Mouse (Mus musculus): ENCODE measurements at regions not wholly inside any gene's neighbourhood (a gene's known extent, or its start where the extent isn't known, plus 50 kb on each side); places are given as distances from the start of the nearest gene placed in this dataset.

DNA sequence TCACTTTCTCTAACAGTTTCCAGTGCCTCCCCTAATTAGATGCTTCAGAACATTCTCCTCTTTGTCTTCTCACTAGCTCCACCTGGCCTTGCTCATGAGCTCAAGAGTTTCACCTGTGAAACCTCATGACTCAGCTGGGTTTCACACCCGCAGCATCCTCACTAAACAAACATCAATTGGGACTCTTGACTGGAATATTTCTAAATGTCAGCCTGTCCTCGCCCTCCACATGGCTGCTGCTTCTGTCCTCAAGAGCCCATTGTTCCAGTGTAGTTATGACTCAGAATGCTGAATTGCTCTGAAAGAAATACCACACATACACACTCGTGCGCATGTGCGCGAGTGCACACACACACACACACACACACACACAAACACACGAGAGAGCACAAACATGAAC, 407.2 kb downstream of the Prss52 start:
- no peak for DNase-seq

DNA sequence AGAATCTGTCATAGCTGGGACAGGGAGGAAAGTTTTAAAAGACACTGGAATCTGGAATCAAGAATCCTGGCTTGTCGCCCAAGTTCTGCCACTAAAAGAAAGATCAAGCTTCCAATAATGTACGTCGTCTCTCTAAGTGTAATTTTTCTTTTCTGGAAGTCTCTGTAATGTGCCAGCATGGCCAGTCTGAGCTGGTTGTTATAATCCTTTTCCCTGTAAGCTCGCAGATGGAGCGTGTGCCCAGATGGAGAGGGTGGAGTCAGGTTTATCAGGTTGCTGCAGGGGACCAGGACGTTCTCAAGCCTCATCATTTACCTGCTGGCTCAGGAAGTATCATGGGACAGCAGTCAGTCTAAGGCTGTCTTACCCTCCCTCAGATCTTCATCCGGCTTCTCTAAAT, 408.6 kb downstream of the Prss52 start:
- DNase-seq = no peak

DNA sequence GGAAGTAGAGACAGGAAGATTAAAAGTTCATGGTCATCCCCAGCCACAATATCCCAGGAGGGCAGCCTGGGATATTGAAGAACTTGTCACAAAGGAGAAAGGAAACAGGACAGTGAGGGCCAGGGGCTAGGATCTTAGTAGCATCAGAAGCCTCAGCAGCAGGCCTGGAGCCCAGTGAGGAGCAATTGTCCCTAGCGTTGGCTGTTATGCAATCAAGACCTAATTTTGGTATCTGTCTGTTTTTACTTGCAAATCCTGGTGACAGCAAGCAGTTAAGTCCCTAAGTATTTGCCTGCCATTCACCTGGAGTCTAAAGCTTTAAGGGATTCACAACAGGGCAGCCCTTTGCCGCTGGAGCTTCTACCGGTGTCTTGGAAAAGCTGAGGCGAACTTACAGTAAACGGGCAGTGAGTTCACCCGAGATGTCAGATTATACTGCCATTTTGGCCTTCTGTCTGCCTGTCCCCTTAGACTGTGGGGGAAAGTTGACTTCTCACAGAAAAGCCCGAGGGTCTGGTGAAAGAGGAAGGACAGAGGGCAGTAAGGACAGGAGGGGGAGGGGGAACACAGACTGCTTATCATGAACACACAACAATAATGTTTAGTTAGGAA, 413.6 kb downstream of the Prss52 start:
- DNase-seq = no peak

DNA sequence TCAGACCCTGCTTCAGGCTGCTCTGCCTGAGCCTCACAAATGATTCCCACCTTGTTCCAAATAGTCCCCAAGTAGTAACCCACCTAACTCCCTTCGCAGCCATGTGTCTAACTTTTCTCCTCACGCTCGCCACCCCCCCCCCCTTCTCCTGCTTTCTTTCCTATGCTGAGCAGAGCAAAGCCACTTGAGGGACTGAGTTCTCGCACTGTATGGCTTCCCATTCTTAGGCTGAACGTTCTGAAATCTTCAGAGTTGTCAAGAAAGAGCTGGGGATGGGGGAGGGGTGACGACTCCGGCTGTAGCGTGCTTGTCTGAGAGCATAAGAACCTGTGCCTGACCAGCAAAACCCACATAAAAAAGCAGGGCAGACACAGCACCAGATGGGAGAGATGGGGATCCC, 420.6 kb downstream of the Prss52 start:
- DNase-seq = peak; percentile 31

DNA sequence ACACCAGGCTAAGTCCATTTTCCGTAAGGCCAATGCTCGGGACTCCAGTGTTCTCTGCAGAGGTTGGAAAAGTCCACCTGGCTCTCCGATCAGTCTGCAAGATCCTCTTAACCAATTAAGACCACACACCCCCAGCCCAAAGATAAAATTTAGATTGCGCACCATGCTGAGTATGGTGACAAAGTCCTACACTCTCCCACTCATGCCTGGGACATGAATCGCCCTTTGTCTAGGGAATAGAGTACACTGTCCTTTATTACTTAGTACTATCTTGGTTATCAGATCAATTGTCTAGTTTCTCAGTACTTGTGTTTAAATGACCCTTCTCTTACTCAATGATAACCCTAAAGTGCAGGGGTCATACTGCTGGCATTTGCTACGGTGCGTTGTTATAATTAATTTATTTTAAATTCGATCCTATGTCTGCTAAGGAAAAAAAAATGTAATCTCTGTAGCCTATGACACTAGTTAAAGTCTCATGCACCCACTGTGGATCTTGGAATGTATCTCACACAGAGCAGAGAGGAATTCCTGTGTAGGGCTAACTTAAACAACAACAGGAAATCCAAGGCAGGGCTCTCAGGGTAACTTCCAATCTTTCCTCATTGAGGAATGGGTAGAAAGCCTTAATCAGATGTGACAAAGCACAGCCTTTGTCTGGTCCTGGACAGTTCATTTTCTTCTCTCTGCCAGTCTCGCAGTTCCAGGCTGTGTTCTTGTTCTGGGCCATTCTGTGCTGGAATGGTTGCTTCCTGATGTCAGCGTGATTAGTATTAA, 421.4 kb downstream of the Prss52 start:
- no peak for DNase-seq

DNA sequence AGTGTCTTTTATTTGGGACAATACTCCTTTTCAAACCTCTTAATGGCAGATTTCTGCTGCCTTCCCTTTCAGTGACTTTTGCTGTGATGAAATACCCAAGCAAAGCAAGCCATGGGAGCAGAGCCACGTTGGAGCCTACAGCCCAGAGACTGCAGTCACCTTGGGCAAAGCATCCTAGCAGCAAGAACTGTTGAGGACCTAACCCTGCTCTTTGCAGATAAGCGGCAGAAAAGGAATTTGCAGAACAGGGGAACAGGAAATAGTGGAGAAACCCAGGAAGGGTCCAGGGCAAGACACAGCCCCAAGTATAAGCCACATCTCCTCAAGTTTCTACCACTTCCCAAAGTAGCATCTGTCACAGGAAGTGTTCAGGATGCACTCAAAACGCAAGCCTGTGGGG, 426.5 kb downstream of the Prss52 start:
- DNase-seq = no peak

DNA sequence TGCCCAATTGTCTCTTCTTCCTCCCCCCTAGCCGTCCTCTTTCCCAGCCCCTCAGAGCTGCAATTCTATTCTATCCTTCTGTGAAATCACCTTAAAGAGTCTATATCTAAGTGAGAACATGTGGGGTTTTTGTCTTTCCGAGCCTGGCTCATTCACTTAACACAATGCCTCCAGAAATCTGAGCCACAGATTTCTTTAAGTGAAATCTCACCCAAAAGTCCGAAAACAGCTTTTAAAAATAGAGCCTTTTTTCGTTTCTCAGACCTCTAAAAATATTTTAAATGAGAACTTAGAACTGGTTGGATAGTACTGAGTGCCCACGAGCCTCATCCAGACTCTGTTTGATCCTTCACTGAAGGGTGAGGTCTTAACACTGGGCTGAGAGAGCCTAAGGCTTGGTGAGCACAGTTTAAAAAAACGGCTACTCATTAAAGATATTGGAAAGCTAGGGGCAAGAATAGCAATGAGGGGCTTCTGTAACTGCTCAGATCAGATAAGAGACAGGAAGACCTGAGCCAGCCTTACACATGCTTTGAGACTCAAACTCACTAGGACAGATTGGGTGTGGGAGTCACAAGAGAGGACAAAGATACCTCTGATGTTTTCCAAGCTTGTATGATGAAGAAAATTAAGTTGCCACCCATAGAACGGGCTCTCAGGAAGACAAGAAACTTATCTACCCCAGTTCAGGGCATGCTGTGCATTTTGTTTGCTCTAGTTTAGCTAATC, 427.3 kb downstream of the Prss52 start:
- DNase-seq = no peak

DNA sequence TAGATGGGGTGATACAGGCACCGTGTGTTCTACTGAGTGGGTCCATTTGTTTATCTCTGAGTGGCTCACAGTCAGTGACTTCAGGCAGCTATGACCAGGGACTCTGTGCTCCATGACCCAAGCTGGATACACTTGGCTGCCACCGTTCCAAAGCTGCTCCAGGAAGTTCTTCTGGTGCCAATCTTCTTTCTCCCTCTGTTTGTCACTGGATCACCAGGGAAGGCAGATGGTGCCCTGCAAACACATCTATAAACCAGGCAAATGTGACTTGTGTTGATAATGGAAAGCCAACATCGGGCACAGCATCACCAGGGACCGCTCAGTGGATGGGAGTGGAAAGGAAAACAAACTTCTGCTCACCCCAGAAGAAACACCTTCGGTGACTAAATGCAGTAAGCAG, 428.3 kb downstream of the Prss52 start:
- DNase-seq = no peak

DNA sequence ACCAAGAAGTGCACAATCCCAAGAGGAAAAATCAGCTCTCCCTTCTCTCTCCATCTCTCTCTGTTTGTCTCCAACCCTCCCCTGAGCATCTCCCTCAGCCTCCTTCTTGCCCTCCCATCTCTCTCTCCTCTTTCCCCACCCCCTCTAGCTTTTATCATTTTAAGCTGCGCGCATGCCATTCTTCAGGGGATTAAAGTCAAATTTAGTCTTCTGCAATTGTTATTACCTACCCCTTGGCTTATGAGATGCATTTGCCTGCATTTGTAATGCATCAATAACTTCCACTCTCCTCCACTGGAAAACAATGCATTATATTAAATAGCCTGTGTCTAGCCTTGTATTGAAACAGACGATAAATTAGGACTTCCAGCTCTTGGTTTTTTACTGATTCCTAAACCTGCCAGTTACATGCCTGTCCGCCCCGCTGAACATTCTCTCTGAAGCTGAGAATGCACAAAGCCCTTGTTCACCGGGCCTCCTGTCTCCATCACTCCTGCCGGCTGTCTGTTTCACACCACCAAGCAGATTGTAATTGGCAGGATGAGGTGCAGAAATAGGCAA, 429.6 kb downstream of the Prss52 start:
- peak; percentile 27 for DNase-seq

DNA sequence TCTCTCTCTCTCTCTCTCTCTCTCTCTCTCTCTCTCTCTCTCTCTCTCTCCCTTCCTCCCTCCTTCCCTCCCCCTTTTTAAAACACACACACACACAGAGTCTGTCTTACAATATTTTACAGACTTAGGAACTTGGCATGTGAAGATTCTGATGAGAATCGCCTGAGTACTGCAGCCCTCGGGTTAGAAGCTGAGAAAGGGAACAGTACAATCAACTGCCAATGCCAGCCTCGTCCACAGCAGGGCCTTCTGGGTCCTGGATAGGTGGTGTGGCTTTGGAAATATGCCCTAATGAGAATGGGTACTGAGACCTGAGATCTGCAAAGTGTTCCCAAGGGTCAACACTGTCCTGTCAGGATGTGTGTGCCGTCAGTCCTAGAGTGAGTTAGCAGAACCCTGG, 430.1 kb downstream of the Prss52 start:
- no peak for DNase-seq

DNA sequence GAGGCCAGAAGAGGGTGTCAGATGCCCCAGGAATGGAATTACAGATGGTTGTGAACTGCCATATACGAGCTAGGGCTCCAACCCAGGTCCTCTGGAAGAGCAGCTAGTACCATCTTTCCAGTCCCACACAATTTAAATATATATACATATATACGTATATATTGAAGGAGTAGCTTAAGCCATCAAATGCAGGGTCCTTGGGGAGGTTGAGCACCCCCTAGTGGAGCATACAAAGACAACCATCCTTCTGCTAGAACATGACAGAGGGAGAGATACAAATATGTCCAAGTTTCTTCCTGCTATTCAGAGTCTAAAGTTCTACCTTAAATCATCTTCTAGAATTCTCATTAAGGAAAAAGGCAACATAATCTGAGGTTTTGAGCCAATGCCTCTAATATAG, 435.4 kb downstream of the Prss52 start:
- DNase-seq = no peak

DNA sequence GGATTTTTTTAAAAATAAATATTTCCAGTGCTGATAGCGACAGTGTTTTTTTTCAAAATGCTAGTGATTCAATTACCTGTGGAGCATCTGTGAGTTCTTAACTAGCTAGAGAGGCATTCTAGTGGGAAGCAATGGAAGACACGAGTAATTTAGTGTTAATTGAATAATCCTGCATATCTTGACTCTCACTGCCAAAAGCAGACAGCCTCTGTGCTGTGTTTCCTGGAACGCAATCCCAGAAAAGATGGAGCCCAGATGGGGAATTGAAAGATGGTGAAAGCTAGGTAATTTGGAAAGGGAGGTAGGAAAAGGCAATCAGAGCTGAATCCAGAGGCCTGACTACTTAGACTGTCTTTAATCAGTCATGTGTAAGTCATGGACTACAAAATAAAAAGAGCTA, 441.0 kb downstream of the Prss52 start:
- no peak for DNase-seq

DNA sequence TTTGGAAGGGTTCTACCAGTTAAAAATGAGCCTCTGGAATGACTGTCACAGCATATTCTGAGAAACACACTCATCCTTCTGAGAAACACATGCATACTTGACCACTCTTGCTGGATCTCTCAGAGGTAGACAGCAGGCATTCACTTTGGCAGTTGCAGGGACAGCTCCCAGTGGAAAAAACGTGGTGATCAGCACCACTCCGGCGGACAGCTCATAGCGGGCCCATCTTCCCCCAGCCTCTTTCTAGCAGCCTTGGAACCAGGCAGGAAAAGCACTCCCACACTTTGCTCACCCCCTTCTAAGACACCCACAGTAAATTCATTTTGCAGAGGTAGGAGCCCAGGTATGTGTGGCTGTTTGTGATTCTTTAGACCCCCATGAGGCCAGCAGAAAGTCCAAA, 442.7 kb downstream of the Prss52 start:
- DNase-seq = no peak

DNA sequence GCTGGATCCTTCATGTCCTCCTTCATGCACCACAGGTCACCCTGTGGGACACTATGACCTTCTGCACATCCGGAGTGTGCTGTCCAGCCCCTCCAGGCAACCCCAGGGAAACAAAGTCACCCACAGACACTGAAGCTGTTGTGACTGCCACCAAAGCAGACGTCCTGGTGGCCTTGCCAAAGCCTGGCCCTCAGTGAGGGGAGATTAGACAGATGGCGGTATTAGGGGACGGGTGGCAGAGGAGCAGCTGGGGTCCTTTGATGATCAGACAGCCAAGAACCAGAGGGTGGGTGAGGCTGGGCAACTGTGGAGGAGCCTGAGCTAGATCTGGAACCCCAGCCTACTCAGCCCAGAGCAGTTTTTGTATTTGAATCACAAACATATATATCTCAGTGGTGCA, 448.9 kb downstream of the Prss52 start:
- DNase-seq = no peak

DNA sequence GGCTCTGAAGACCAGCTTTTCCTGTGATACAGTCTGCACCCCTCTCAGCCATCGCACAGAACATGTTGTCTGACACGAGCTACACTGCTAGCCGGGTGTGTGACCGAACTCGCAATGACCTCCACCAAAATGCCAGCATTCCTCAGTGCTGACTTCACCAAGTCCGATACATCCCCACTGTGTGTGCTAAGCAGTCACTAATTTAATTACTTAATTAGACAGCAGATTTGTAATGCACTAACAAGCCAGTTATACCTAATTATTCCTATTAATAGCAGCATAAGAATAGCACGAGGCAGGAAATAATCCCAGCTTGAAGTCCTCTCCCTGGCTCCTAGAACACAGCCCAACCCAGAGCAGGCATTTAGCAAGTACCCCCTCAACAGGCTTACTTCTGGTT, 452.0 kb downstream of the Prss52 start:
- DNase-seq = no peak

DNA sequence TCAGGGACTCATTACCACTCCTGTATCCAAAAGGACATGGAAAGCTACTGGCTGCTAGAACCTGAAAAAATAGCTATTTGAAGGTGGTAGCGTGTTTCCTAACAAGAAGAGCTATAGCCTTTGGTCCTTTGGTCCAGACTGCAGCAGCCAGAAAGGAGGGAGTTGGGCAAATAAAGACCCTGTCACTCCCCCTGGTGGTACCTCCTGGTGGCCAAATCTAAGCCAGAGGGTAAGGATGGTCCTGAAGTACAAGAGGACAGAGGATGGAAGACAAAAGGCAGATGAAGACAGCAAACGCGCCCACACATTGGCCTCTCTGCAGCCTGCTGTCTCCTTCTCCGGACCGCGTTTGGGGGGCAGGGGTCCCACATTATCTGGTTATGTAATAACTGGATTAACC, 453.4 kb downstream of the Prss52 start:
- DNase-seq = no peak

DNA sequence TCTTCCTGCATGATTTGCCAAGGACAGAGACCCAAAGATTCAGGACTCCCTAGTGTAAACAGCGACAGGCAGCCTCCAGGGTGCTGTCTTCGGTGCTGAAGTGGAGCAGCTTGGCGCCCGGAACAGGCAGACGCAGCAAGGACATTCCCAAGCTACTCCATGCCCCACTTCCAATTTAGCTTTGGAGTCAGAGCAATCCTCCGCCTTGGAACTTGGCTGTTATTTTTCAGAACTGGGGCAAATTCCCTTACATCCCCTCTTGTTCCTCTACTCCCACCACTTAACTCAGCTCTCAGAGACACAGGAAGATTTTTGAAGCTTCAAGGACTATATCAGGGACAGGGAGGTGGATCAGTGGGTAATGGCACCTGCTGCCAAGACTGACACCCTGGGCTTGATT, 464.6 kb downstream of the Prss52 start:
- DNase-seq = no peak

DNA sequence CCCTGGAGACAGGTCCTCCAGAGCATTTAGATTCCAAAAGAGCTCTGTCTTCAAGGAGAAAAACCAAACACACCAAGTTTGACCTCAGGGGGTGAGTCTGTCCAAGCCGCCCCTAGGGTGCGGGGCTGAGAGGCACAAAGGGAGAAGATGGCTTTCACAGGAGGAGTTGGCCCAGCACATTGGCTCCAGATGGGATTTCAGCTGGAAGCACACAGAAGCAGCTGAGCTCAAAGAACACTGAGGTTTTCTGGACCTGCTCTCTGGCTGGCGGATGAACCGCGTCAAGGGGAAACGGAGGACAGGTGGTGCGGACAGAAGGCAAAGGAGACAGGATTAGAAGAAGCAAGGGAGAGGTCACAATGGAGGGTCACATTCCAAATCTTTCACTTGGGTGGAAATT, 466.9 kb downstream of the Prss52 start:
- no peak for DNase-seq

DNA sequence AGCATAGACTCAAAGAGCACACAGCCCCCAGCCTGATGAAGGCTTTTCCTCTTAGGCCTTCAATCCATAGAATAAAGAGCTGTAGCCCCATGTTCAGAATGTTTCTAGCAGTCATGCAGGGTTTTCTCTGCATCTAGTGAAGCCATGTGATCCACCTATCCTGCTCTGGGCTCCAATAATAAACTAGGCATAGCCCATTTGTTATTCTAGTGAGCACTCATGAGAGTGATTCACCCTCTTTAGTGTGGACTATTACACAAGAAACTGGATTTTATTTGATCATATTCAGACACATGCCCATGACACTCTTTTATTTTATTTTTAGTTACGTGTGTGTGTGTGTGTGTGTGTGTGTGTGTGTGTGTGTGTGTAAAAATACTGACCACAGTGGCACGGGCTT, 468.7 kb downstream of the Prss52 start:
- no peak for DNase-seq

DNA sequence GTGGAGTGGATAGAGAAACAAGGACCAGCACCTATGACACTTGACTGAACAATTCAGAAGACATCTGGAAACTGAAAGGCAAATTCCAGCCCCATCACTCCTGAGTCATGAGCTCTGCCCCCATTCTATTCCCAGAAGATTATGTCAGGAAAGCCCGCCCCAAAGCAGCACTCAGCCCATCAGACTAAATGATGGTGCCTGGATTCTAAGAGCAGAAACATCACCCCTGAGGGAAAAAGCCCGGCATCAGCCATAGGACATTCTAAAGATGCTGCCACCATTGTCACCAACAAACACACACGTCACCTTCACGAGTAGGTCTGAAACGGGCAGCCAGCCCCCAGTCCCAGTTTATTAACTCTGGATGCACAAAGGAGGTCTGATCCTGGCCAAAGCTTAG, 469.7 kb downstream of the Prss52 start:
- DNase-seq = no peak

DNA sequence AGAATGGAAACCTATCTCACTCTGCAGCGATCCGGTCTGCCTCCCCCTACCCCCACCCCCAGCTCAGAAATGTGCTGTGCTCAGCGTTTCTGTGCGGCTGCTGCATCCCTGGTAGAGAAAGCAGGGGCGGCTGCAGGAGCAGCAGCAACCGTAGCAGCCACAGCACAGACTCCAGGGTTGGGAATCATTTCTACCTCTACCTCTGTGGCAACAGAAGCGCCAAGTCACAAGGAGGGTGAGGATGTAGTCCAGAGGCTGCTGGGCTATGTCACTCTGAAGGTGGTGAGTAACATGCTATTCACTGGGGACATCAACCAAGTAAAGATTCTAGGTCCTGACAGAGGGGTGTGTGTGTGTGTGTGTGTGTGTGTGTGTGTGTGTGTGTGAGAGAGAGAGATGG, 470.2 kb downstream of the Prss52 start:
- peak; percentile 44 for DNase-seq

DNA sequence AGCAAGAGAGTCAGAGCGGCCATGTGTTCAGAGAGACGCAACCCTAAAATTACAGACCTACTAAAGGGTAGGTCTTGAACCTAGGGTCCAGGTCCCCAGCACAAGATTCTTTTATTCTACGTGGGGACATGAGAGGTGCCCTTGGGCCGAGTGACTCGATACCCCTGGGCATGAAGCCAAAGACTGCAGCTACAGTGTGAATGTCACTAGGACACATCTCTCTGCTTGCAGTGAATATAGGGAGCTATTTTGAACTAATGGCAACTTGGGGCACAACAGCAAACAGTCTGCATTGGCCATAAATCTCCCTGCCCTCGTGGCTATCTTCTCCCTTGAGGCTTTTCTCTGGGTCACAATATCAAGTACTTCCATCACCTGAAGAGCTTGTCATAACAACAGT, 470.7 kb downstream of the Prss52 start:
- DNase-seq = no peak

DNA sequence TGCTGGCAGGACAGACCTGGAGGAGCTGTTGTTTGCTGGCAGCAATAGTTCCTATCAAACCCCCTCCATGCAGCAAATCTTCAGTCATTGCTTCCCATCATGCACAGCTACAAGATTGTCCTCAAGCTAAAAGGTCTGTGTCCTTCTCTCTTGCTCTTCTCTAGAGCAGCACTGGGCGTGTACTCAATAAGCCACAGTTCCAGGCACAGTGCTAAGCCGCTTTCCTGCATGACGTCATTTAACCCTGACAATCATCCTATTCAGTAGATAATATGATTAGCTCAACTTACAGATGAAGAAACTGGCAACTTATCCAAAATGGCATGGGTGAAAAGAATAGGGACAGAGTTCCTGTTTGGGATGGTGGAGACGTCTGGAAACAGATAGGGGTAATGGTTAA, 471.9 kb downstream of the Prss52 start:
- DNase-seq = no peak

DNA sequence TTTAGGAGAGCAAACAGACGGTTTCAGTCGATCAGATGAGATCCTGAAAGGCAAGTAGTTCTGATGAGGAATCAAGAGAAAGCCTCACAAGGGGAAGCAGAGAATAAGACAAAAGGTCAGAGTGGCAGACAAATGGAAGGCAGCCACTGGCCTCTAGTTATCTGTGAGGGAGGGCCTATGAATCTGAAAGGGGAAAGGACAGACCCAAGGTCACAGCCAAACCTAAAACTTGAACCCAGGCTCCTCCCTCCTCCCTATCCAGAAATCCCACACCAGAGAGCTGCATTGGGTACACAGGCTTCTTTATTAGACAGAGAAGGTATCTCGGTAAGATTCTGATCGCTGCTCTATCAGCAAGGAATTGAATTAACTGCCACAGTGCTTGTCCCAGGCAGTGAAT, 476.0 kb downstream of the Prss52 start:
- DNase-seq = no peak
